Mouse (Mus musculus): Measurements from ENCODE around the gene Napsa. TPM values are rescaled to one million over a fixed set of nuclear protein-coding genes. Genes with fewer than 3 reads are reported as not detected.

Napsa gene
- polyA plus RNA-seq, 1 experiment from 2014 or later, result 0.68 TPM

DNA sequence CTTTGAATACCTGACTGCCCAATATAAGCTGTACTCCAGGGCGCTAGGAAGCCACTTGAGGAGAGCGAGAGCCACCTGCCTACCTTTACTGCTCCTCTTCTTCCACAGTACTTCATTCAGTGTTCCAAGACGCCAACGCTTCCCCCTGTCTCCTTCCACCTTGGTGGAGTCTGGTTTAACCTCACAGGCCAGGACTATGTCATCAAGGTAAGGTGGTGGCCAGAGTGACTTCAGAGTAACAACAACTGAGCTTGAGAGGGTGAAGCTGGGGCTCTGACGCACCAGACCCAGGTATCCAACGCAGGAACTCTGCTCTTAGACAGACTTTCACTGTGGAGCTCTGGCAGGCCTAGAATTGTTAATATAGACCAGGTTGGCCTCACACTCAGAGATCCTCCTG, 13.4 kb downstream of the Napsa start:
- Histone ChIP-seq H3K27me3 (ENCODE audit: control insufficient read depth, insufficient read depth, low read length) (peaks cover 15% of the 10 kb centered on the region), H3K36me3 (ENCODE audit: control insufficient read depth, insufficient read depth, low read length) (no peaks in the 10 kb centered on the region), H3K9ac (ENCODE audit: low read length) (no peak overlapping the region), H3K4me3 (ENCODE audit: low read depth, low read length) (no peak overlapping the region), H3K4me1 (replicated peaks; ENCODE audit: control insufficient read depth, insufficient read depth, low read length) (peaks cover 14% of the 10 kb centered on the region; the same call in 1 of the 2 replicates), H3K27ac (ENCODE audit: low read depth, low read length) (no peak overlapping the region), H3K4me2 (ENCODE audit: low read depth, low read length, severe bottlenecking) (no peak overlapping the region), H3K9me3 (ENCODE audit: control insufficient read depth, low read length) (no peaks in the 10 kb centered on the region)
- DNase-seq (ENCODE audit: low spot score) (peak; percentile 38), ATAC-seq (replicated peaks; ENCODE audit: low FRiP score) (no peak)
- WGBS, result 93% methylated on average over 6 of the region's 6 CpGs

DNA sequence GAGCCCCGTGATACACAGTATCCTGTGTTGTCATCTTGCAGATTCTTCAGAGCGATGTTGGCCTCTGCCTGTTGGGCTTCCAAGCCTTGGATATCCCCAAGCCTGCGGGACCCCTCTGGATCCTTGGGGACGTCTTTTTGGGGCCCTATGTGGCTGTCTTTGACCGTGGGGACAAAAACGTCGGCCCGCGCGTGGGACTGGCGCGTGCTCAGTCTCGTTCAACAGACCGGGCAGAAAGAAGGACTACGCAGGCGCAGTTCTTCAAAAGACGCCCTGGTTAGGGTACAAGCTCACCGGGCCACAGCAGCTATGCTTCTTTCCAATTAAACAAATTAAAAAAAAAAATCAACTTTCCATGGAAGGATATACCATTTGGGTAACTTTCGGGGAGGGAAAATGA, 14.3 kb downstream of the Napsa start:
- H3K36me3 ChIP-seq (ENCODE audit: control insufficient read depth, insufficient read depth, low read length), result no peaks in the 10 kb centered on the region
- H3K4me3 ChIP-seq (ENCODE audit: low read depth, low read length), result peak overlapping the region; percentile 34
- peak overlapping the region; percentile 13; the same call in 1 of the 2 replicates for H3K9ac ChIP-seq (ENCODE audit: low read length)
- no peaks in the 10 kb centered on the region for H3K9me3 ChIP-seq (ENCODE audit: control insufficient read depth, low read length)
- peaks cover 18% of the 10 kb centered on the region; the same call in 1 of the 2 replicates for H3K4me1 ChIP-seq (replicated peaks; ENCODE audit: control insufficient read depth, insufficient read depth, low read length)
- H3K27ac ChIP-seq (ENCODE audit: low read depth, low read length), result no peak overlapping the region
- H3K4me2 ChIP-seq (ENCODE audit: low read depth, low read length, severe bottlenecking), result peak overlapping the region; percentile 57
- ATAC-seq (replicated peaks; ENCODE audit: low FRiP score) (no peak), DNase-seq (ENCODE audit: low spot score) (peak; percentile 66)
- 10% methylated on average over 19 of the region's 19 CpGs for WGBS
- H3K27me3 ChIP-seq (ENCODE audit: control insufficient read depth, insufficient read depth, low read length), result peaks cover 16% of the 10 kb centered on the region

DNA sequence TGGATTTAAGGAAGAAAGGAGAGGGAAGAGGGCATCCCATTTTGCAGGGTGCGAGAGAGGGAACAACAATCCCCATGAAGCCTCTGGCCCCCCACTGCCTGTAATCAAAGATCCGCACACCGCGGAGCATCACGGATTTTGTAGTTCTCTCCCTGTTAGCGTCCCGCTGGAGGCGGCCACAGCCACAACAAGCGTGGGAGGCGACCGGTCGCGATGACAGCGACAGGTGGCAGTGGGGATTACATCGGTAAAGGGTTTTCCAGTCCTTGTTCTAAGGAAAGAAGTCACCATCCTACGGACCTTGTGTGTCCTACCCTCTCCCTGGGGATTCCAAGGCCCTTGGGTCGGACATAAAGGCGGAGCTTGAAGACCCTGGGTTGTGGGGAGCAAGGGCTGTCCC, 14.8 kb downstream of the Napsa start:
- Histone ChIP-seq H3K4me2 (ENCODE audit: low read depth, low read length, severe bottlenecking) (peak overlapping the region; percentile 57), H3K9ac (ENCODE audit: low read length) (peak overlapping the region; percentile 43; the same call in 1 of the 2 replicates), H3K4me3 (ENCODE audit: low read depth, low read length) (peak overlapping the region; percentile 34), H3K4me1 (replicated peaks; ENCODE audit: control insufficient read depth, insufficient read depth, low read length) (peaks cover 20% of the 10 kb centered on the region; the same call in 1 of the 2 replicates), H3K27me3 (ENCODE audit: control insufficient read depth, insufficient read depth, low read length) (peaks cover 20% of the 10 kb centered on the region), H3K36me3 (ENCODE audit: control insufficient read depth, insufficient read depth, low read length) (no peaks in the 10 kb centered on the region), H3K27ac (ENCODE audit: low read depth, low read length) (no peak overlapping the region), H3K9me3 (ENCODE audit: control insufficient read depth, low read length) (no peaks in the 10 kb centered on the region)
- 1% methylated on average over 18 of the region's 18 CpGs for WGBS
- ATAC-seq (replicated peaks; ENCODE audit: low FRiP score) (peak; percentile 19; the same call in 1 of the 2 replicates), DNase-seq (ENCODE audit: low spot score) (peak; percentile 86)

GRCm38 (mm10) chr7:44587676-44588075, 15.5 kb downstream of the Napsa start:
- Histone ChIP-seq H3K36me3 (ENCODE audit: control insufficient read depth, insufficient read depth, low read length) (no peaks in the 10 kb centered on the region), H3K4me2 (ENCODE audit: low read depth, low read length, severe bottlenecking) (peak overlapping the region; percentile 57), H3K27ac (ENCODE audit: low read depth, low read length) (no peak overlapping the region), H3K9ac (ENCODE audit: low read length) (peak overlapping the region; percentile 43; the same call in 1 of the 2 replicates), H3K4me1 (replicated peaks; ENCODE audit: control insufficient read depth, insufficient read depth, low read length) (peaks cover 26% of the 10 kb centered on the region; the same call in 1 of the 2 replicates), H3K9me3 (ENCODE audit: control insufficient read depth, low read length) (no peaks in the 10 kb centered on the region), H3K27me3 (ENCODE audit: control insufficient read depth, insufficient read depth, low read length) (peaks cover 27% of the 10 kb centered on the region), H3K4me3 (ENCODE audit: low read depth, low read length) (peak overlapping the region; percentile 34; the same call in 1 of the 2 replicates)
- no peak for ATAC-seq (replicated peaks; ENCODE audit: low FRiP score)
- no peak for DNase-seq (ENCODE audit: low spot score)
- WGBS, result 35% methylated on average over 6 of the region's 6 CpGs

GRCm38 (mm10) chr7:44588338-44588737, 16.2 kb downstream of the Napsa start:
- Histone ChIP-seq H3K4me2 (ENCODE audit: low read depth, low read length, severe bottlenecking) (peak overlapping the region; percentile 99), H3K36me3 (ENCODE audit: control insufficient read depth, insufficient read depth, low read length) (no peaks in the 10 kb centered on the region), H3K9ac (ENCODE audit: low read length) (peak overlapping the region; percentile 43; the same call in 1 of the 2 replicates), H3K4me3 (ENCODE audit: low read depth, low read length) (peak overlapping the region; percentile 32), H3K27ac (ENCODE audit: low read depth, low read length) (no peak overlapping the region), H3K27me3 (ENCODE audit: control insufficient read depth, insufficient read depth, low read length) (peaks cover 34% of the 10 kb centered on the region), H3K9me3 (ENCODE audit: control insufficient read depth, low read length) (no peaks in the 10 kb centered on the region), H3K4me1 (replicated peaks; ENCODE audit: control insufficient read depth, insufficient read depth, low read length) (peaks cover 28% of the 10 kb centered on the region; the same call in 1 of the 2 replicates)
- ATAC-seq (replicated peaks; ENCODE audit: low FRiP score), result no peak
- 12% methylated on average over 12 of the region's 12 CpGs for WGBS
- no peak for DNase-seq (ENCODE audit: low spot score)

DNA sequence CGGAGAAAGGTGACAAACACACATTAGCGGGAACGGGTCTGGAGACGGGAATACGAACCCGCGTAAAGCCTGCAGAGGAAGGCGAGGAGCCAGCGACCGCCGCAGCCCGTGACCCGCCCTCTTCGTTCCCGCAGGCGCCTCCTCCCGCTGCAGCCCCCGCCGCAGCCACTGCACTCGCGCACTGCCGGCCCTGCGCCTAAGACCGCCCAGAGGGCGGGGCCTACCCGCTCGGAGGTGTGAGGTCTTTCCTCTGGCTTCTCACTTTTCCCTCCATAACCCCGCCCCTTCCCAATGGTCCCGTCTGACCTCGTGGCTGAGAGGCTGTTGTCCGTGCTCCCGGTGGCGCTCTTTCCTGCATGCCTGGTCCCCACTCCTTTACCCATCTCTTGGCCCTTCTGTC, 17.0 kb downstream of the Napsa start:
- Histone ChIP-seq H3K4me1 (replicated peaks; ENCODE audit: control insufficient read depth, insufficient read depth, low read length) (peaks cover 32% of the 10 kb centered on the region; the same call in 1 of the 2 replicates), H3K27me3 (ENCODE audit: control insufficient read depth, insufficient read depth, low read length) (peaks cover 37% of the 10 kb centered on the region), H3K9ac (ENCODE audit: low read length) (peak overlapping the region; percentile 43), H3K4me3 (ENCODE audit: low read depth, low read length) (peak overlapping the region; percentile 32), H3K36me3 (ENCODE audit: control insufficient read depth, insufficient read depth, low read length) (no peaks in the 10 kb centered on the region), H3K4me2 (ENCODE audit: low read depth, low read length, severe bottlenecking) (peak overlapping the region; percentile 99), H3K9me3 (ENCODE audit: control insufficient read depth, low read length) (no peaks in the 10 kb centered on the region), H3K27ac (ENCODE audit: low read depth, low read length) (no peak overlapping the region)
- DNase-seq (ENCODE audit: low spot score) (peak; percentile 90), ATAC-seq (replicated peaks; ENCODE audit: low FRiP score) (peak; percentile 31)
- under 1% methylated on average over 33 of the region's 33 CpGs for WGBS

- no peak for DNase-seq (ENCODE audit: low spot score)
- Histone ChIP-seq H3K9me3 (ENCODE audit: control insufficient read depth, low read length) (no peaks in the 10 kb centered on the region), H3K9ac (ENCODE audit: low read length) (no peak overlapping the region), H3K27ac (ENCODE audit: low read depth, low read length) (no peak overlapping the region), H3K4me3 (ENCODE audit: low read depth, low read length) (peak overlapping the region; percentile 58; the same call in 1 of the 2 replicates), H3K27me3 (ENCODE audit: control insufficient read depth, insufficient read depth, low read length) (peaks cover 37% of the 10 kb centered on the region), H3K4me2 (ENCODE audit: low read depth, low read length, severe bottlenecking) (peak overlapping the region; percentile 99), H3K4me1 (replicated peaks; ENCODE audit: control insufficient read depth, insufficient read depth, low read length) (peaks cover 32% of the 10 kb centered on the region; the same call in 1 of the 2 replicates), H3K36me3 (ENCODE audit: control insufficient read depth, insufficient read depth, low read length) (no peaks in the 10 kb centered on the region)
- no peak for ATAC-seq (replicated peaks; ENCODE audit: low FRiP score)
- WGBS, result under 1% methylated on average over 13 of the region's 13 CpGs
These were observed 17.8 kb downstream of the Napsa start for GRCm38 (mm10) chr7:44589946-44590345.

- peak within 1 kb of the TSS; percentile 99 for H3K4me2 ChIP-seq (ENCODE audit: low read depth, low read length, severe bottlenecking)
- H3K36me3 ChIP-seq (ENCODE audit: control insufficient read depth, insufficient read depth, low read length), result no peaks in the 10 kb centered on the region
- H3K9ac ChIP-seq (ENCODE audit: low read length), result peak within 1 kb of the TSS; percentile 59
- H3K27me3 ChIP-seq (ENCODE audit: control insufficient read depth, insufficient read depth, low read length), result peaks cover 37% of the 10 kb centered on the region
- under 1% methylated on average over 80 of the region's 80 CpGs for WGBS
- H3K4me1 ChIP-seq (replicated peaks; ENCODE audit: control insufficient read depth, insufficient read depth, low read length), result peaks cover 32% of the 10 kb centered on the region; the same call in 1 of the 2 replicates
- peak within 1 kb of the TSS; percentile 58 for H3K4me3 ChIP-seq (ENCODE audit: low read depth, low read length)
- H3K9me3 ChIP-seq (ENCODE audit: control insufficient read depth, low read length), result no peaks in the 10 kb centered on the region
- ATAC-seq (replicated peaks; ENCODE audit: low FRiP score) (peak; percentile 91), DNase-seq (ENCODE audit: low spot score) (peak; percentile 98)
- H3K27ac ChIP-seq (ENCODE audit: low read depth, low read length), result no peak within 1 kb of the TSS
These were observed 18.5 kb downstream of the Napsa start, which contains the start of gene Kcnc3 for GRCm38 (mm10) chr7:44590402-44591347. Kcnc3 (plus strand) TSS chr7:44590664.

Measured in forebrain, embryonic 11.5 days (tissue).